Mouse (Mus musculus): Measurements from ENCODE around the gene Tcte2.

GRCm38 (mm10) chr17:13741611-13742010 lies 20.0 kb downstream of the Tcte2 start:
- no peak for TF ChIP-seq POLR2A (IDR thresholded peaks at IDR 0.05; ENCODE audit: borderline replicate concordance, low read depth, low read length)
- no peak for TF ChIP-seq CTCF (IDR thresholded peaks at IDR 0.05; ENCODE audit: low read depth, low read length)
